Mouse (Mus musculus): Measurements from ENCODE around the gene Runx1. TPM values are rescaled to one million over a fixed set of nuclear protein-coding genes. Genes with fewer than 3 reads are reported as not detected.

Runx1 gene
- polyA plus RNA-seq (2012; ENCODE audit: insufficient read depth, low replicate concordance) = 322 and 895 TPM in 2 replicates

GRCm38 (mm10) chr16:92825908-92826650 lies at the start of gene Runx1:
Runx1 (minus strand) TSS chr16:92826149.
- no peak for TF ChIP-seq GATA1 (IDR thresholded peaks at IDR 0.05; ENCODE audit: borderline replicate concordance, low read length)
- no peak for TF ChIP-seq FLI1 (IDR thresholded peaks at IDR 0.05; ENCODE audit: low read length)
- Histone ChIP-seq H3K36me3 (replicated peaks; ENCODE audit: low read length) (peaks cover 30% of the 10 kb centered on the region), H3K9me3 (no peaks in the 10 kb centered on the region), H3K4me3 (replicated peaks) (peak within 1 kb of the TSS; percentile 95), H3K27me3 (replicated peaks) (no peaks in the 10 kb centered on the region), H3K4me1 (peaks cover 79% of the 10 kb centered on the region)

- Histone ChIP-seq H3K9me3 (peaks cover 4% of the 10 kb centered on the region; the same call in 1 of the 2 replicates), H3K36me3 (replicated peaks; ENCODE audit: low read length) (peaks cover 6% of the 10 kb centered on the region), H3K4me3 (replicated peaks) (no peak overlapping the region), H3K27me3 (replicated peaks) (no peaks in the 10 kb centered on the region), H3K4me1 (peaks cover 80% of the 10 kb centered on the region)
- TF ChIP-seq GATA1 (IDR thresholded peaks at IDR 0.05; ENCODE audit: borderline replicate concordance, low read length) (no peak), FLI1 (IDR thresholded peaks at IDR 0.05; ENCODE audit: low read length) (no peak)
Observed at GRCm38 (mm10) chr16:92874015-92874414, 48.1 kb upstream of the Runx1 start.

GRCm38 (mm10) chr16:92871728-92872127 lies 45.8 kb upstream of the Runx1 start:
- H3K9me3 ChIP-seq = peaks cover 4% of the 10 kb centered on the region; the same call in 1 of the 2 replicates
- TF ChIP-seq GATA1 (IDR thresholded peaks at IDR 0.05; ENCODE audit: borderline replicate concordance, low read length) (no peak), FLI1 (IDR thresholded peaks at IDR 0.05; ENCODE audit: low read length) (no peak)
- peaks cover 9% of the 10 kb centered on the region for H3K36me3 ChIP-seq (replicated peaks; ENCODE audit: low read length)
- H3K4me1 ChIP-seq = peaks cover 94% of the 10 kb centered on the region
- H3K27me3 ChIP-seq (replicated peaks) = no peaks in the 10 kb centered on the region
- peak overlapping the region; percentile 72 for H3K4me3 ChIP-seq (replicated peaks)

GRCm38 (mm10) chr16:92868550-92868949 lies 42.6 kb upstream of the Runx1 start:
- H3K36me3 ChIP-seq (replicated peaks; ENCODE audit: low read length) = peaks cover 3% of the 10 kb centered on the region
- no peaks in the 10 kb centered on the region for H3K9me3 ChIP-seq
- TF ChIP-seq GATA1 (IDR thresholded peaks at IDR 0.05; ENCODE audit: borderline replicate concordance, low read length) = peak; percentile 71; the same call in 1 of the 3 replicates
- no peak for TF ChIP-seq FLI1 (IDR thresholded peaks at IDR 0.05; ENCODE audit: low read length)
- no peaks in the 10 kb centered on the region for H3K27me3 ChIP-seq (replicated peaks)
- H3K4me3 ChIP-seq (replicated peaks) = peak overlapping the region; percentile 59
- peaks cover 93% of the 10 kb centered on the region for H3K4me1 ChIP-seq

GRCm38 (mm10) chr16:92867261-92867935 lies 41.4 kb upstream of the Runx1 start:
- Histone ChIP-seq H3K4me1 (peaks cover 89% of the 10 kb centered on the region), H3K27me3 (replicated peaks) (no peaks in the 10 kb centered on the region), H3K4me3 (replicated peaks) (peak overlapping the region; percentile 78), H3K36me3 (replicated peaks; ENCODE audit: low read length) (peaks cover 3% of the 10 kb centered on the region), H3K9me3 (no peaks in the 10 kb centered on the region)
- TF ChIP-seq GATA1 (IDR thresholded peaks at IDR 0.05; ENCODE audit: borderline replicate concordance, low read length) = no peak

GRCm38 (mm10) chr16:92865314-92865713 lies 39.4 kb upstream of the Runx1 start:
- Histone ChIP-seq H3K4me1 (peaks cover 88% of the 10 kb centered on the region), H3K36me3 (replicated peaks; ENCODE audit: low read length) (peaks cover 3% of the 10 kb centered on the region), H3K27me3 (replicated peaks) (no peaks in the 10 kb centered on the region), H3K9me3 (no peaks in the 10 kb centered on the region), H3K4me3 (replicated peaks) (no peak overlapping the region)
- TF ChIP-seq GATA1 (IDR thresholded peaks at IDR 0.05; ENCODE audit: borderline replicate concordance, low read length) = no peak
- TF ChIP-seq FLI1 (IDR thresholded peaks at IDR 0.05; ENCODE audit: low read length) = no peak

- H3K9me3 ChIP-seq = no peaks in the 10 kb centered on the region
- H3K4me1 ChIP-seq = peaks cover 83% of the 10 kb centered on the region
- peaks cover 3% of the 10 kb centered on the region for H3K36me3 ChIP-seq (replicated peaks; ENCODE audit: low read length)
- TF ChIP-seq FLI1 (IDR thresholded peaks at IDR 0.05; ENCODE audit: low read length) (no peak), GATA1 (IDR thresholded peaks at IDR 0.05; ENCODE audit: borderline replicate concordance, low read length) (no peak)
- H3K4me3 ChIP-seq (replicated peaks) = peak overlapping the region; percentile 35
- H3K27me3 ChIP-seq (replicated peaks) = no peaks in the 10 kb centered on the region
Observed at GRCm38 (mm10) chr16:92864191-92864590, 38.2 kb upstream of the Runx1 start.

GRCm38 (mm10) chr16:92863179-92863578 lies 37.2 kb upstream of the Runx1 start:
- H3K4me1 ChIP-seq = peaks cover 77% of the 10 kb centered on the region
- peaks cover 3% of the 10 kb centered on the region for H3K36me3 ChIP-seq (replicated peaks; ENCODE audit: low read length)
- no peaks in the 10 kb centered on the region for H3K9me3 ChIP-seq
- TF ChIP-seq GATA1 (IDR thresholded peaks at IDR 0.05; ENCODE audit: borderline replicate concordance, low read length) = no peak
- no peak for TF ChIP-seq FLI1 (IDR thresholded peaks at IDR 0.05; ENCODE audit: low read length)
- H3K27me3 ChIP-seq (replicated peaks) = no peaks in the 10 kb centered on the region
- no peak overlapping the region for H3K4me3 ChIP-seq (replicated peaks)

GRCm38 (mm10) chr16:92862430-92862829 lies 36.5 kb upstream of the Runx1 start:
- no peaks in the 10 kb centered on the region for H3K9me3 ChIP-seq
- H3K4me1 ChIP-seq = peaks cover 77% of the 10 kb centered on the region
- no peaks in the 10 kb centered on the region for H3K36me3 ChIP-seq (replicated peaks; ENCODE audit: low read length)
- no peak for TF ChIP-seq FLI1 (IDR thresholded peaks at IDR 0.05; ENCODE audit: low read length)
- TF ChIP-seq GATA1 (IDR thresholded peaks at IDR 0.05; ENCODE audit: borderline replicate concordance, low read length) = no peak
- no peak overlapping the region for H3K4me3 ChIP-seq (replicated peaks)
- no peaks in the 10 kb centered on the region for H3K27me3 ChIP-seq (replicated peaks)

- no peaks in the 10 kb centered on the region for H3K9me3 ChIP-seq
- TF ChIP-seq GATA1 (IDR thresholded peaks at IDR 0.05; ENCODE audit: borderline replicate concordance, low read length) (no peak), FLI1 (IDR thresholded peaks at IDR 0.05; ENCODE audit: low read length) (no peak)
- H3K4me1 ChIP-seq = peaks cover 77% of the 10 kb centered on the region
- H3K27me3 ChIP-seq (replicated peaks) = no peaks in the 10 kb centered on the region
- H3K4me3 ChIP-seq (replicated peaks) = peak overlapping the region; percentile 42
- no peaks in the 10 kb centered on the region for H3K36me3 ChIP-seq (replicated peaks; ENCODE audit: low read length)
Observed at GRCm38 (mm10) chr16:92861571-92861970, 35.6 kb upstream of the Runx1 start.

All from megakaryocyte, embryonic 14.5 days (primary cell).